Mouse (Mus musculus) kidney, postnatal 4 days (tissue): ENCODE measurements around the gene Fbxl20.

ENCODE experiments used
- DNase-seq, 2 experiments: peaks; one replicate each; pipeline ENCODE4 v3.0.0; 2021; ENCODE audit warnings: mixed read lengths in 2 of 2

Fbxl20 gene

GRCm38 (mm10) chr11:98047745-98048144, 102.5 kb downstream of the Fbxl20 start:
- DNase-seq, result no peak

DNA sequence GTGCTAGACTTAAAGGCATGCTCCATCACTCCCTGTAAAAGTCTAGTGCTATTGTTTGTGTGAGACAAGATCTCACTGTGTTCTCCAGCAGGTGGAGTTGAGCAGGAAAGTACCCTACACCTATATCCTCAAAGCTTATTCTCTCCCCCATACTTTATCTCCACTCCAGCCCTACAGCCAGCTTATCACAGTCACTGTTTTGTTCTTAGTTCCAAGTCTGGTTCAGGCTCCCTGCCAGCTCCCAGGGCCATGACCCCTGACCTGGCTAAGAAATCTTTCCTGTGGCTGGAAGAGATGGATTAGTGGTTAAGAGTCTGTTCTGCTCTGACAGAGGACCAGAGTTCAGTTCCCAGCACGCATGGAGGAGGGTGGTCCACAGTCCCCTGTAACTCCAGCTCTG, 103.7 kb downstream of the Fbxl20 start:
- no peak for DNase-seq

- no peak for DNase-seq
Measured at GRCm38 (mm10) chr11:98045596-98045995, 104.6 kb downstream of the Fbxl20 start.

DNA sequence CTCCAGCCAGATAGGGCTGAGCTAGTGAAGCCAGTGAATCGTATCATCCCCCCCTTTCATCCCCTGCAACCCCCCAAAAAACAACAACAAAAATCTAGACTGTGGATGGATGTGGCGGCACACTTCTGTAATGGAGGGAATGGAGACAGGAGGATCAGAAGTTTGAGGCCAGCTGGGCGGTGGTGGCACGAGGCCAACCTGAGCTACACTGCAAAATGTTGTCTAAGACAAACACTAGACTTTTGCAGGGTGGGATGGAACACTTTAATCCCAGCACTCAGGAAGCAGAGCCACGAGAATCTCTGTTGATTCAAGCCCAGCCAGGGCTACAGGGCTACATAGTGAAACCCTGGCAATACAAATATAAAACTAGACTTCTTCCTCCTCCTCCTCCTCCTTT, 106.1 kb downstream of the Fbxl20 start:
- DNase-seq, result no peak

DNA sequence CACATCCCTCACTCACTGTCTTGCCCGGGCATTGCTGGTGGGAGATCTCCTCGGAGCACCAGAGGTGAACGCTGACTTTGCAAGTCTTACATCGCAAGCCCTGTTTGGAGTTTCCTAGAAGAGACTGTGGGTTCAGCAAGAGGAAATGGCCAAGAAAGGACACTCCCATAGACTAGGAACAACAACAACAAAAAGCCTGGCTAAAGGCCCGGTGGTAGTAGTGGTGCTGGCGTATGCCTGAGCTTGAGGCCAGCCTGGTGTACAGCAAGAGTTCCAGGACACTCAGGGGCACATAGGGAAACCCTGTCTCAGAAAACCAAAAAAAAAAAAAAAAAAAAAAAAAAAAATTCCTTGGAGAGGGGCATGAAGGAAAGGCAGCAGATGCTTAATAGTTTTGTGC, 107.5 kb downstream of the Fbxl20 start:
- DNase-seq, result no peak

DNA sequence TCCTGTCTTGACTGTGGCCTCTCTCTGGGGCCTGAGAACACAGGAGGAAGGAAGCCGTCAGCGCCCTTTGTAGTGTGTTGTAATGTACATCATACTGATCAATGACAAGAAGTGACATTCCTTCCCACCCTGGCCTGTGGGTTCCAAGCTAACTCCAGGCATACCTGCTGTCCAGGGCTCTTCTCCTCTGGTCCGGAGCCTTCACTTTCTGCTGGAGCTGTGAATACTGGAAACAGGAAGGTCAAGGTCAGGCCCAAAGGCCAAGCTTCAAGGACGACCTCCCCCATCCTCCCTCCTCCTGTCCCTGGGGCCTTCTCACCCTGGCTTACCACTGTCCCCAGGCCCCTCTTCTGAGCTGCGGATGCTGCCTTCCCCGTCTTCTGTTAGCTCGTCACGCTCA, 109.2 kb downstream of the Fbxl20 start:
- DNase-seq, result no peak

GRCm38 (mm10) chr11:98037871-98038270, 112.3 kb downstream of the Fbxl20 start:
- peak; percentile 35 to 54 for DNase-seq

DNA sequence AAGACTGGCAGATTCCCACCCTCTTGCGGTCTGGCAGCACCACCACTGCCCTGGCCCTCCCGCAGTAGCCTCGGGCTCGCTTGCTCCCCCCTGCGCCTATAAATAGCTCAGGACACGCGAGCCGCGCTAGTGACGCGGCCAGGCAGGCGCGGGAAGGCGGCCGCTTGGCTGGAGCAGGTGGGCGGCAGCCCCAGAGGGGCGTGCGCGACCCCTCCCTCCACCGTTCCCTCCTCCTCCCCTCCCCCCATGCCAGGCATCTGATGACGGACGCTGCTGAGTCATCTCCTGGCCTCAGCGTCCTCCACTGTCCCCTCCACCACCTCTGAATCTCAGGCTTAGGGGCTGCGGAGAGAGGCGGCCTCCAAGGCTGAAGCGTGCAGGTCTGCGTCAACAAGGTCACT, 114.2 kb downstream of the Fbxl20 start:
- DNase-seq, result peak; percentile 54 to 71

DNA sequence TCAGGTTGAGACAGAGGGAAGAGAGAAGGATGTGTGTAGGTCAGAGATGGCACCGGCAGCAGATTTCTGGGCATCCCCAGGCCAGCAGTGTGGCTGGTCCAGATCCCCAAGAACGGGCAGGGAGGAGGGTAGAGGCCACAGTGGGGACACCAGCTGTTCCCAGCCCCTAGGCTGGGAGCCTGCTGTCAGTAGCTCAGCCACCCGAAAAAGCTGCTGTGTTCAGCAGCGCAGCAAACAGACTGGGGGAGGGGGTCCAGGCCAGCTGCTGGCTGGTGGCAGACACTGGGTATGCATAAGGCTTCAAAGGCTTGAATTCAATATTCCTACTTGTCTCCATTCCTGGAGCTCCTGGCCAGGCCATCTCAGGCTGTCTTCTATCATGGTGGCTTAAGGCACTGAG, 115.4 kb downstream of the Fbxl20 start:
- DNase-seq, result peak; percentile 50 to 66

GRCm38 (mm10) chr11:98034061-98034460, 116.1 kb downstream of the Fbxl20 start:
- DNase-seq, result no peak
